Mouse (Mus musculus) liver, embryonic 16.5 days (tissue): ENCODE results near the gene Hmgcs1. TPM values are rescaled to one million over a fixed set of nuclear protein-coding genes. Genes with fewer than 3 reads are reported as not detected.
"Not testable (repeated sequence)": the region's sequence is repeated elsewhere in the genome, so short reads cannot be mapped to it uniquely, and the experiment has no call there.

Source experiments
- ATAC-seq: fragments of 200-750 bp; cut with Nextera tagmentation; 2 replicates; pipeline ENCODE4 v1.8.0; 2017; ENCODE audit warnings: low read depth, mild to moderate bottlenecking, moderate number of reproducible peaks, moderate library complexity
- H3K27ac ChIP-seq: fragments of 300-500 bp; sonication (generic); 2 replicates; pipeline ENCODE4 v1.5.1; 2014; ENCODE audit warnings: mild to moderate bottlenecking, low read length
- H3K27me3 ChIP-seq: fragments of 300-500 bp; sonication (generic); 2 replicates; pipeline ENCODE4 v1.6.1; 2014; ENCODE audit warnings: low read depth, low read length, mixed read lengths; ENCODE audit not compliant: control insufficient read depth, insufficient read depth
- H3K36me3 ChIP-seq: fragments of 300-500 bp; sonication (generic); 2 replicates; pipeline ENCODE4 v1.6.1; 2014; ENCODE audit warnings: mild to moderate bottlenecking; ENCODE audit not compliant: control insufficient read depth, insufficient read depth
- H3K4me1 ChIP-seq: fragments of 300-500 bp; sonication (generic); 2 replicates; pipeline ENCODE4 v1.6.1; 2014; ENCODE audit warnings: low read depth, low read length, mixed read lengths; ENCODE audit not compliant: control insufficient read depth
- H3K4me2 ChIP-seq: fragments of 300-500 bp; sonication (generic); 2 replicates; pipeline ENCODE4 v1.6.1; 2014; ENCODE audit warnings: low read depth, low read length, mixed read lengths
- H3K4me3 ChIP-seq: fragments of 300-500 bp; sonication (generic); 2 replicates; pipeline ENCODE4 v1.5.1; 2014; ENCODE audit warnings: low read depth, mild to moderate bottlenecking, low read length
- H3K9ac ChIP-seq: fragments of 300-500 bp; sonication (generic); 2 replicates; pipeline ENCODE4 v1.6.1; 2014; ENCODE audit warnings: low read depth, low read length
- H3K9me3 ChIP-seq: fragments of 300-500 bp; sonication (generic); replicated peaks from 2 replicates; pipeline ENCODE4 v1.6.1; 2016; ENCODE audit warnings: low read length; ENCODE audit not compliant: control insufficient read depth
- WGBS: fragments of 180-500 bp; shearing (Covaris S2); extraction: QIAGEN DNeasy Blood & Tissue Kit; methylation state at CpG from one replicate; pipeline ENCODE4 v1.1.7; 2014; ENCODE audit not compliant: insufficient replicate concordance; 5-methylcytosine and 5-hydroxymethylcytosine counted together
- polyA plus RNA-seq: library from polyadenylated mRNA; unstranded; fragments of >200 nt; fragmentation: Nextera tagmentation; extraction: Ambion mirVana; gene quantifications from 2 replicates; pipeline ENCODE4 v1.2.1, GENCODE M21; 2015

The Hmgcs1 gene
- polyA plus RNA-seq, 1 experiment from 2014 or later: 208 TPM

GRCm38 (mm10) chr13:119695676-119696075, 5.5 kb downstream of the Hmgcs1 start:
- Histone ChIP-seq H3K9ac (no peak overlapping the region), H3K27ac (no peak overlapping the region), H3K36me3 (0 out of 2 replicates have a peak, but pooled peaks cover under 1% of the 10 kb centered on the region), H3K4me3 (no peak overlapping the region), H3K27me3 (no peaks in the 10 kb centered on the region), H3K4me1 (peaks cover 5% of the 10 kb centered on the region), H3K4me2 (no peak overlapping the region), H3K9me3 (no peaks in the 10 kb centered on the region)
- 64% methylated on average over 4 of the region's 4 CpGs for WGBS
- no peak for ATAC-seq

DNA sequence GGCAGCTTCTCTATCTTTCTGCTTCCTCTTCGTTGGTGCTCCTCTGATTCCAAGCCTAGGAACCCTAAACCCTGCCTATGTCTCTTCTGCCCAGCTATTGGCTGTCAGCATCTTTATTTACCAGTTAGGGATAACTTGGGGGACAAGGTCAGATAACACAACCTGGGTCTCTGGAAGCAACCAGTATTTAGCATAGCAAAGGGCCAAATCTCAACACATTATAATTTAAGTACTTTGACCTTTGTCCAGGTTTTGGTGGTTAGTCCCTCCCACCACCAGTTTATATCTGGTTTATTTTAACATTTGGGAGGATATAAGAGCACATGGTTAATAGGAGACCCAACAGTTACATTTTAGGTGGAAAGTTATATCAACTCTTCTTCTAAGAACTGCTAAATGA, 6.3 kb downstream of the Hmgcs1 start:
- H3K4me1 ChIP-seq: peaks cover 1% of the 10 kb centered on the region; the same call in 1 of the 2 replicates
- H3K27ac ChIP-seq: no peak overlapping the region
- H3K4me2 ChIP-seq: no peak overlapping the region
- no peak overlapping the region for H3K4me3 ChIP-seq
- WGBS: 54% methylated on average over 1 of the region's 1 CpGs
- ATAC-seq: no peak
- H3K9me3 ChIP-seq: no peaks in the 10 kb centered on the region
- no peaks in the 10 kb centered on the region for H3K27me3 ChIP-seq
- peaks cover 4% of the 10 kb centered on the region for H3K36me3 ChIP-seq
- no peak overlapping the region for H3K9ac ChIP-seq

- no peaks in the 10 kb centered on the region for H3K27me3 ChIP-seq
- no peak overlapping the region for H3K27ac ChIP-seq
- peaks cover 7% of the 10 kb centered on the region for H3K36me3 ChIP-seq
- no peaks in the 10 kb centered on the region for H3K9me3 ChIP-seq
- no peak overlapping the region for H3K4me3 ChIP-seq
- H3K9ac ChIP-seq: no peak overlapping the region
- WGBS: 72% methylated on average over 4 of the region's 4 CpGs
- no peaks in the 10 kb centered on the region; the same call in 1 of the 2 replicates for H3K4me1 ChIP-seq
- peak; percentile 83 for ATAC-seq
- no peak overlapping the region for H3K4me2 ChIP-seq
These were observed 8.3 kb downstream of the Hmgcs1 start for GRCm38 (mm10) chr13:119698436-119698835.

- Histone ChIP-seq H3K27ac (no peak overlapping the region), H3K9me3 (no peaks in the 10 kb centered on the region), H3K4me3 (no peak overlapping the region), H3K4me2 (no peak overlapping the region), H3K4me1 (no peaks in the 10 kb centered on the region; the same call in 1 of the 2 replicates), H3K36me3 (peaks cover 14% of the 10 kb centered on the region), H3K9ac (no peak overlapping the region), H3K27me3 (no peaks in the 10 kb centered on the region)
- WGBS: 73% methylated on average over 7 of the region's 7 CpGs
- ATAC-seq: no peak
These were observed 14.1 kb downstream of the Hmgcs1 start for GRCm38 (mm10) chr13:119704280-119704679.

DNA sequence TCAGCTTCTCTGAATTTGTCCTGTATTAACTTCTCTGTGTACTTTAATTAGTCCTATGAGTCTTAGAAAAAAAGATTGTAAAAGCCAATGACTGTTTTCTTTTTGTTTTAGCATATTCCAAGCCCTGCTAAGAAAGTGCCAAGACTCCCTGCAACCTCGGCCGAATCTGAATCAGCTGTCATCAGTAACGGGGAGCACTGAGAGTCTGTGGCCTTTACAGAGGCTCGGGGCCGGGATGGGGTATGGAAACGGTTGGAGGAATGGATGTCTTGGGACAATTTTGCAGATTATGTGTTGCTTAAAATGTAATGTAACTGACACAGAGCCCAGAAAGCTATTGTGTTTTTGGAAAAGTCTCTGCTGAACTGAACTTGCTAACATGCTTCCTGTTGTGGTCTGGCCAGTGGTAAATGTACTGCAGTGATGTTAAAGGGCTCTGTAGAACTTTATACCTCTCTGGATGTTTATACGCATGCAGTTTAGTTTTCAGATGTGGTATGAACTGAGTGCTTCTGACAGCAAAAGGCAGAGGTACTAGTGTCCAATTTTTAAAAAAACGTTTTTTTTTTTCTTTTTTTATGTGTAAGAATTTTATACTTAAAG, 16.2 kb downstream of the Hmgcs1 start:
- not testable (repeated sequence) for H3K4me3 ChIP-seq, ATAC-seq, H3K9me3 ChIP-seq, H3K4me2 ChIP-seq, H3K27me3 ChIP-seq, H3K36me3 ChIP-seq, H3K4me1 ChIP-seq, H3K27ac ChIP-seq, H3K9ac ChIP-seq
- 62% methylated on average over 7 of the region's 8 CpGs for WGBS

DNA sequence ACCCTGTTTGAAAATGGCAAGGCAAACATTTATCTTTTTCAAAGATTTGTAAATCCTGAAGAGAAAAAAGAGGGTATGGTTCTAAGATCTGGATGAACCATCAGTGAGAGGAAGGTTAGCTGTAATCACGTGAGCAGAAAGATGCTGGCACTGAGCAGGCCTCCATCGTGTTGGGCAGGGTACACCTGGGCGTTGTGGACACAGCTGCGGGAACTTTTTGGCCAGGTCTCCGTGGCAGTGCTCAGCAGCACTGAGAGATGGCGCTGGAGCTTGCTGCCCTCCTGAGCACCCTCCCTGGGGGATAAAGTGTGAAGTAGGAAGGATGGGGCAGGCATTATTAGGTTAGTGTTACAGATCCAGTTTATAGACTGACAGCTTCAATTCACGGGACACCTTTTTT, 16.8 kb downstream of the Hmgcs1 start:
- 65% methylated on average over 7 of the region's 7 CpGs for WGBS
- no peak overlapping the region for H3K27ac ChIP-seq
- H3K36me3 ChIP-seq: peaks cover 9% of the 10 kb centered on the region
- H3K4me3 ChIP-seq: no peak overlapping the region
- no peak overlapping the region for H3K9ac ChIP-seq
- H3K4me1 ChIP-seq: no peaks in the 10 kb centered on the region; the same call in 1 of the 2 replicates
- no peaks in the 10 kb centered on the region for H3K9me3 ChIP-seq
- no peak overlapping the region for H3K4me2 ChIP-seq
- H3K27me3 ChIP-seq: no peaks in the 10 kb centered on the region
- ATAC-seq: no peak

DNA sequence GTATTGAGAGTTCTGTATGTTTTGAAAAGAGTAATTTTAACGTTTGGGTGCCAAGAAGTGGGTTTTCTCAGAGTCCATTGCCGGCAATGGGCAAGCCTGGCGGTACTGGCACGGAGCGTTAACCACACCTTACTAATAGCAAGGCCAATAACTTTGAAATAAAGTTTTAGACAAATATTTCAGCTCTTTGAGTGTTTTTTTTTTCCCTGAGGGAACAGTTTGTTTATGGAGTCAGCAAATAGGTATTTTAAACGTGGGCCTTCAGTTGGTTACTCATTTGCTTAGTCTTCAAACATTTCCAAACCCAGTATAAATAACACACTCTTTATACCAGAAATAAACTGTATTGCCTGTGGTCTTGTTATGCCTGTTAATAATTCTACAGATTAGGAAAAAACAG, 17.7 kb downstream of the Hmgcs1 start:
- no peaks in the 10 kb centered on the region for H3K9me3 ChIP-seq
- no peak overlapping the region for H3K9ac ChIP-seq
- H3K4me1 ChIP-seq: no peaks in the 10 kb centered on the region; the same call in 1 of the 2 replicates
- H3K4me2 ChIP-seq: no peak overlapping the region
- no peak overlapping the region for H3K4me3 ChIP-seq
- H3K36me3 ChIP-seq: peaks cover 7% of the 10 kb centered on the region
- no peaks in the 10 kb centered on the region for H3K27me3 ChIP-seq
- no peak overlapping the region for H3K27ac ChIP-seq
- WGBS: 75% methylated on average over 6 of the region's 6 CpGs
- ATAC-seq: no peak

GRCm38 (mm10) chr13:119708941-119709340, 18.8 kb downstream of the Hmgcs1 start:
- Histone ChIP-seq H3K9ac (no peak overlapping the region), H3K4me1 (no peaks in the 10 kb centered on the region; the same call in 1 of the 2 replicates), H3K27ac (0 out of 2 replicates have a peak overlapping the region, but pooled peaks have one; percentile 4), H3K27me3 (no peaks in the 10 kb centered on the region), H3K9me3 (no peaks in the 10 kb centered on the region), H3K36me3 (peaks cover 7% of the 10 kb centered on the region), H3K4me2 (no peak overlapping the region), H3K4me3 (no peak overlapping the region)
- WGBS: 58% methylated on average over 5 of the region's 5 CpGs
- no peak for ATAC-seq

GRCm38 (mm10) chr13:119709388-119710267, 19.4 kb downstream of the Hmgcs1 start:
- Histone ChIP-seq H3K4me3 (no peak overlapping the region), H3K27me3 (no peaks in the 10 kb centered on the region), H3K4me2 (no peak overlapping the region), H3K9me3 (no peaks in the 10 kb centered on the region), H3K4me1 (no peaks in the 10 kb centered on the region; the same call in 1 of the 2 replicates), H3K9ac (no peak overlapping the region), H3K27ac (0 out of 2 replicates have a peak overlapping the region, but pooled peaks have one; percentile 4), H3K36me3 (peaks cover 7% of the 10 kb centered on the region)
- 74% methylated on average over 8 of the region's 8 CpGs for WGBS
- 0 out of 2 replicates have a peak, but pooled peaks have one; percentile 11 for ATAC-seq
